Mouse (Mus musculus): ENCODE results near the gene Rbm43. TPM values are rescaled to one million over a fixed set of nuclear protein-coding genes. Genes with fewer than 3 reads are reported as not detected.
A peak's percentile ranks its signal among the peaks of the same experiment; 100 is the strongest.

Rbm43 gene
- polyA plus RNA-seq (2016; fragmentation: Nextera tagmentation; extraction: Ambion mirVana) = 5.4 and 6.8 TPM in 2 replicates

GRCm38 (mm10) chr2:51934574-51935334 is at the start of gene Rbm43:
Gene Rbm43 (minus strand): TSS chr2:51935163.
- Histone ChIP-seq H3K4me3 (replicated peaks) (peak within 1 kb of the TSS; percentile 49), H3K36me3 (replicated peaks) (no peaks in the 10 kb centered on the region), H3K27ac (no peak within 1 kb of the TSS), H3K9ac (peak within 1 kb of the TSS; percentile 56), H3K27me3 (peaks cover 7% of the 10 kb centered on the region), H3K4me1 (peaks cover 8% of the 10 kb centered on the region), H3K4me2 (peak within 1 kb of the TSS; percentile 85), H3K9me3 (no peaks in the 10 kb centered on the region)
- peak; percentile 91 for ATAC-seq (ENCODE audit: low FRiP score)
- 2% methylated on average over 48 of the region's 48 CpGs for WGBS

- Histone ChIP-seq H3K27ac (no peak overlapping the region), H3K4me3 (replicated peaks) (no peak overlapping the region), H3K9ac (no peak overlapping the region), H3K27me3 (no peaks in the 10 kb centered on the region), H3K4me2 (no peak overlapping the region), H3K9me3 (no peaks in the 10 kb centered on the region), H3K36me3 (replicated peaks) (no peaks in the 10 kb centered on the region), H3K4me1 (no peaks in the 10 kb centered on the region)
- ATAC-seq (ENCODE audit: low FRiP score) = no peak
- 86% methylated on average over 13 of the region's 13 CpGs for WGBS
Observed at GRCm38 (mm10) chr2:51982288-51982687, 47.3 kb upstream of the Rbm43 start.

- no peaks in the 10 kb centered on the region for H3K9me3 ChIP-seq
- no peaks in the 10 kb centered on the region for H3K4me1 ChIP-seq
- H3K4me3 ChIP-seq (replicated peaks) = no peak overlapping the region
- no peak overlapping the region for H3K4me2 ChIP-seq
- no peaks in the 10 kb centered on the region for H3K36me3 ChIP-seq (replicated peaks)
- no peak overlapping the region for H3K27ac ChIP-seq
- H3K9ac ChIP-seq = no peak overlapping the region
- H3K27me3 ChIP-seq = no peaks in the 10 kb centered on the region
- ATAC-seq (ENCODE audit: low FRiP score) = no peak
- WGBS = 79% methylated on average over 11 of the region's 11 CpGs
Observed at GRCm38 (mm10) chr2:51981630-51982029, 46.7 kb upstream of the Rbm43 start.

GRCm38 (mm10) chr2:51973410-51973968 is 38.5 kb upstream of the Rbm43 start, which contains the start of gene Nmi:
Gene Nmi (minus strand): TSS chr2:51973494.
- no peaks in the 10 kb centered on the region for H3K27me3 ChIP-seq
- H3K27ac ChIP-seq = no peak within 1 kb of the TSS
- peak within 1 kb of the TSS; percentile 65 for H3K4me2 ChIP-seq
- ATAC-seq (ENCODE audit: low FRiP score) = peak; percentile 45; the same call in 1 of the 2 replicates
- H3K9me3 ChIP-seq = no peaks in the 10 kb centered on the region
- WGBS = 81% methylated on average over 9 of the region's 9 CpGs
- 0 out of 2 replicates have a peak, but pooled peaks cover 2% of the 10 kb centered on the region for H3K4me1 ChIP-seq
- no peaks in the 10 kb centered on the region for H3K36me3 ChIP-seq (replicated peaks)
- peak within 1 kb of the TSS; percentile 52 for H3K4me3 ChIP-seq (replicated peaks)
- peak within 1 kb of the TSS; percentile 54 for H3K9ac ChIP-seq

- Histone ChIP-seq H3K27me3 (no peaks in the 10 kb centered on the region), H3K27ac (no peak overlapping the region), H3K4me3 (replicated peaks) (peak overlapping the region; percentile 52), H3K4me1 (0 out of 2 replicates have a peak, but pooled peaks cover 2% of the 10 kb centered on the region), H3K9me3 (no peaks in the 10 kb centered on the region), H3K36me3 (replicated peaks) (no peaks in the 10 kb centered on the region), H3K9ac (peak overlapping the region; percentile 54), H3K4me2 (peak overlapping the region; percentile 65)
- peak; percentile 89 for ATAC-seq (ENCODE audit: low FRiP score)
- WGBS = 4% methylated on average over 40 of the region's 40 CpGs
Observed at GRCm38 (mm10) chr2:51972641-51973409, 37.9 kb upstream of the Rbm43 start.

- 0 out of 2 replicates have a peak, but pooled peaks cover 2% of the 10 kb centered on the region for H3K4me1 ChIP-seq
- no peak for ATAC-seq (ENCODE audit: low FRiP score)
- H3K27me3 ChIP-seq = no peaks in the 10 kb centered on the region
- H3K36me3 ChIP-seq (replicated peaks) = no peaks in the 10 kb centered on the region
- peak overlapping the region; percentile 65 for H3K4me2 ChIP-seq
- H3K9me3 ChIP-seq = no peaks in the 10 kb centered on the region
- no peak overlapping the region for H3K27ac ChIP-seq
- H3K4me3 ChIP-seq (replicated peaks) = peak overlapping the region; percentile 52
- no peak overlapping the region for H3K9ac ChIP-seq
- 70% methylated on average over 5 of the region's 5 CpGs for WGBS
Observed at GRCm38 (mm10) chr2:51972142-51972541, 37.2 kb upstream of the Rbm43 start.

GRCm38 (mm10) chr2:51970897-51971296 is 35.9 kb upstream of the Rbm43 start:
- no peaks in the 10 kb centered on the region for H3K9me3 ChIP-seq
- no peak overlapping the region for H3K9ac ChIP-seq
- no peaks in the 10 kb centered on the region for H3K36me3 ChIP-seq (replicated peaks)
- H3K27me3 ChIP-seq = no peaks in the 10 kb centered on the region
- H3K4me3 ChIP-seq (replicated peaks) = no peak overlapping the region
- WGBS = 95% methylated on average over 4 of the region's 4 CpGs
- 0 out of 2 replicates have a peak, but pooled peaks cover 2% of the 10 kb centered on the region for H3K4me1 ChIP-seq
- no peak for ATAC-seq (ENCODE audit: low FRiP score)
- no peak overlapping the region for H3K27ac ChIP-seq
- no peak overlapping the region for H3K4me2 ChIP-seq

- Histone ChIP-seq H3K4me3 (replicated peaks) (no peak overlapping the region), H3K4me2 (no peak overlapping the region), H3K9ac (no peak overlapping the region), H3K9me3 (no peaks in the 10 kb centered on the region), H3K27ac (no peak overlapping the region), H3K27me3 (no peaks in the 10 kb centered on the region), H3K4me1 (no peaks in the 10 kb centered on the region), H3K36me3 (replicated peaks) (no peaks in the 10 kb centered on the region)
- no peak for ATAC-seq (ENCODE audit: low FRiP score)
- 86% methylated on average over 3 of the region's 3 CpGs for WGBS
Observed at GRCm38 (mm10) chr2:51967288-51967687, 32.3 kb upstream of the Rbm43 start.

GRCm38 (mm10) chr2:51953648-51954204 is 18.8 kb upstream of the Rbm43 start:
- Histone ChIP-seq H3K36me3 (replicated peaks) (no peaks in the 10 kb centered on the region), H3K9ac (no peak overlapping the region), H3K4me1 (no peaks in the 10 kb centered on the region), H3K4me2 (no peak overlapping the region), H3K4me3 (replicated peaks) (no peak overlapping the region), H3K27me3 (no peaks in the 10 kb centered on the region), H3K27ac (no peak overlapping the region), H3K9me3 (no peaks in the 10 kb centered on the region)
- ATAC-seq (ENCODE audit: low FRiP score) = no peak
- 93% methylated on average over 7 of the region's 7 CpGs for WGBS

GRCm38 (mm10) chr2:51950876-51951275 is 15.9 kb upstream of the Rbm43 start:
- 35% methylated on average over 1 of the region's 1 CpGs for WGBS

GRCm38 (mm10) chr2:51948105-51948830 is 13.3 kb upstream of the Rbm43 start:
- Histone ChIP-seq H3K4me2 (no peak overlapping the region), H3K27ac (no peak overlapping the region), H3K9me3 (no peaks in the 10 kb centered on the region), H3K27me3 (no peaks in the 10 kb centered on the region), H3K4me3 (replicated peaks) (no peak overlapping the region), H3K9ac (no peak overlapping the region), H3K36me3 (replicated peaks) (no peaks in the 10 kb centered on the region), H3K4me1 (no peaks in the 10 kb centered on the region)
- no peak for ATAC-seq (ENCODE audit: low FRiP score)
- WGBS = 88% methylated on average over 6 of the region's 6 CpGs

More at GRCm38 (mm10) chr2:51950876-51951275, 15.9 kb upstream of the Rbm43 start:
- Histone ChIP-seq H3K4me3 (replicated peaks) (no peak overlapping the region), H3K36me3 (replicated peaks) (no peaks in the 10 kb centered on the region), H3K4me1 (no peaks in the 10 kb centered on the region), H3K27ac (no peak overlapping the region), H3K9ac (no peak overlapping the region), H3K27me3 (no peaks in the 10 kb centered on the region), H3K4me2 (no peak overlapping the region), H3K9me3 (no peaks in the 10 kb centered on the region)
- no peak for ATAC-seq (ENCODE audit: low FRiP score)

Measured in forebrain, embryonic 12.5 days (tissue).